ENCODE assay signal across 21 mouse cellular contexts in genomic region chr3:101469675-101470074, GRCm38 (mm10).
"Had no signal": no experiment of that assay in that cellular context is flagged by ENCODE, and none has a peak within 500 bp of the region (broad histone marks: within the 10 kb centered on the region; RNA-seq: fewer than 3 reads in every experiment).

No protein-coding gene starts in this region.

- H3K27ac ChIP-seq: lung, embryonic 15.5 days; macrophage; midbrain, embryonic 13.5 days; midbrain, embryonic 15.5 days; neural tube, embryonic 13.5 days; neural tube, embryonic 15.5 days had no signal

- H3K9me3 ChIP-seq: lung, embryonic 15.5 days; midbrain, embryonic 13.5 days; midbrain, embryonic 15.5 days; neural tube, embryonic 13.5 days; neural tube, embryonic 15.5 days had no signal

- H3K36me3 ChIP-seq: lung, embryonic 15.5 days; midbrain, embryonic 13.5 days; midbrain, embryonic 15.5 days; neural tube, embryonic 13.5 days; neural tube, embryonic 15.5 days had no signal

- H3K9ac ChIP-seq: liver, postnatal 0 days; lung, embryonic 15.5 days; midbrain, embryonic 13.5 days; midbrain, embryonic 15.5 days; neural tube, embryonic 13.5 days; neural tube, embryonic 15.5 days had no signal

- DNase-seq: liver, postnatal 0 days; lung, adult 2 months; lung, postnatal 14 days; lung, postnatal 36 days; retina, postnatal 1 day; right cerebral cortex, adult 18-20 months; right cerebral cortex, postnatal 25 days; right cerebral cortex, postnatal 4 days; spleen, adult 18-20 months; thymus, adult 18-20 months; thymus, postnatal 14 days; thymus, postnatal 36 days had no signal

- H3K4me1 ChIP-seq: midbrain, embryonic 15.5 days had no signal

- H3K27me3 ChIP-seq: lung, embryonic 15.5 days; midbrain, embryonic 13.5 days; midbrain, embryonic 15.5 days; neural tube, embryonic 13.5 days; neural tube, embryonic 15.5 days had no signal

- H3K4me3 ChIP-seq: lung, embryonic 15.5 days; midbrain, embryonic 13.5 days; midbrain, embryonic 15.5 days; myocyte; neural tube, embryonic 13.5 days; neural tube, embryonic 15.5 days had no signal

- H3K4me2 ChIP-seq: lung, embryonic 15.5 days; midbrain, embryonic 11.5 days; midbrain, embryonic 13.5 days; midbrain, embryonic 15.5 days; neural tube, embryonic 13.5 days; neural tube, embryonic 15.5 days had no signal

- ATAC-seq: liver, postnatal 0 days; lung, postnatal 0 days; midbrain, embryonic 13.5 days; midbrain, embryonic 15.5 days had no signal
